Mouse (Mus musculus) hindbrain, embryonic 14.5 days (tissue): ENCODE data around the gene Slc39a1. TPM values are rescaled to one million over a fixed set of nuclear protein-coding genes. Genes with fewer than 3 reads are reported as not detected.
A peak's percentile ranks its signal among the peaks of the same experiment; 100 is the strongest.

Experiments
- ATAC-seq: fragments of 200-750 bp; cut with Nextera tagmentation; 2 replicates; pipeline ENCODE4 v1.8.0; 2017; ENCODE audit warnings: moderate number of reproducible peaks, mild to moderate bottlenecking, moderate TSS enrichment, moderate library complexity; ENCODE audit not compliant: low FRiP score
- DNase-seq: peaks from one replicate; pipeline ENCODE4 v3.0.0-alpha.2; 2015; ENCODE audit warnings: low spot score
- H3K27ac ChIP-seq: fragments of 300-500 bp; sonication (generic); 2 replicates; pipeline ENCODE4 v1.5.1; 2014; ENCODE audit warnings: mild to moderate bottlenecking, moderate library complexity
- H3K27me3 ChIP-seq: fragments of 300-500 bp; sonication (generic); 2 replicates; pipeline ENCODE4 v1.6.1; 2014; ENCODE audit warnings: mild to moderate bottlenecking, low read length, mixed read lengths; ENCODE audit not compliant: control insufficient read depth, insufficient read depth
- H3K36me3 ChIP-seq: fragments of 300-500 bp; sonication (generic); replicated peaks from 2 replicates; pipeline ENCODE4 v1.6.1; 2014; ENCODE audit not compliant: control insufficient read depth, insufficient read depth
- H3K4me1 ChIP-seq: fragments of 300-500 bp; sonication (generic); replicated peaks from 2 replicates; pipeline ENCODE4 v1.6.1; 2014; ENCODE audit warnings: antibody characterized with exemption, low read length, mixed read lengths; ENCODE audit not compliant: control insufficient read depth, insufficient read depth
- H3K4me2 ChIP-seq: fragments of 300-500 bp; sonication (generic); replicated peaks from 2 replicates; pipeline ENCODE4 v1.6.1; 2014; ENCODE audit warnings: mild to moderate bottlenecking, moderate library complexity
- H3K4me3 ChIP-seq: fragments of 300-500 bp; sonication (generic); replicated peaks from 2 replicates; pipeline ENCODE4 v1.5.1; 2014; ENCODE audit warnings: mild to moderate bottlenecking, low read length
- H3K9ac ChIP-seq: fragments of 300-500 bp; sonication (generic); 2 replicates; pipeline ENCODE4 v1.6.1; 2014
- H3K9me3 ChIP-seq: fragments of 300-500 bp; sonication (generic); 2 replicates; pipeline ENCODE4 v1.6.1; 2016; ENCODE audit warnings: low read length; ENCODE audit not compliant: control insufficient read depth
- WGBS: fragments of 180-500 bp; shearing (Covaris S2); extraction: QIAGEN DNeasy Blood & Tissue Kit; methylation state at CpG from one replicate; pipeline ENCODE4 v1.1.7; 2014; 5-methylcytosine and 5-hydroxymethylcytosine counted together
- polyA plus RNA-seq: library from polyadenylated mRNA; unstranded; fragments of >200 nt; fragmentation: Nextera tagmentation; extraction: Ambion mirVana; gene quantifications from 2 replicates; pipeline ENCODE4 v1.2.1, GENCODE M21; 2014

Slc39a1 gene
- polyA plus RNA-seq, 1 experiment from 2014 or later: 48.0 TPM

DNA sequence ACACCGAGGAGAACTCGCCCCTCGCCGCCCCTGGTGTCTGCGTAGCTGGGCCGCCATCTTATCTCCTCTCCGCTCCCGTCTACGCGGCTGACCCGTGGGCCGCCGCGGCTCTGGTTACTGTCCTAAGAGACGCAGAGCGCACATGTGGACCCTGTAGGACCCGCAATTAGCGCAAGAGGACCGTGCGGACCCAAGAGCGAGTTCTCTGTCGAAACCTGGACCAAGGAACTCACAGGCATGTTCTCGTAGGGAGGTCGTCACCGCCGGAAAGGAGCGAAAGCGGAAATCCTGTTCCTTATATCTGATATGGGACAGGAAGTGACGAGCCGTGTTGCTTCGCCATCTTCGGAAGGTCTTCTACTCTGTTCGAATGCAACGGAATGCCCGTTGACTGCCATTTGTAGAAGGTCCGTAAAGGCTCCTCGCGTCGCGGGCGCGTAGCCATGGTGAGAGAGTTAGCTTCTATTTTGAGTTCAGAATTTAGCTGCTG, 34.5 kb upstream of the Slc39a1 start, which contains the start of the genes Rps27 and Rab13:
Gene Rps27 (minus strand): TSS at position 275 of the 490 bp plus-strand sequence.
Gene Rab13 (plus strand): TSS at position 319 of the 490 bp plus-strand sequence.
- DNase-seq (peak; percentile 96), ATAC-seq (peak; percentile 96)
- Histone ChIP-seq H3K9ac (peak within 1 kb of the TSS; percentile 88), H3K4me2 (peak within 1 kb of the TSS; percentile 79), H3K36me3 (peaks cover 42% of the 10 kb centered on the region), H3K27ac (peak within 1 kb of the TSS; percentile 89), H3K27me3 (no peaks in the 10 kb centered on the region), H3K4me1 (peaks cover 18% of the 10 kb centered on the region), H3K9me3 (no peaks in the 10 kb centered on the region), H3K4me3 (peak within 1 kb of the TSS; percentile 68)
- WGBS: under 1% methylated on average over 42 of the region's 42 CpGs

DNA sequence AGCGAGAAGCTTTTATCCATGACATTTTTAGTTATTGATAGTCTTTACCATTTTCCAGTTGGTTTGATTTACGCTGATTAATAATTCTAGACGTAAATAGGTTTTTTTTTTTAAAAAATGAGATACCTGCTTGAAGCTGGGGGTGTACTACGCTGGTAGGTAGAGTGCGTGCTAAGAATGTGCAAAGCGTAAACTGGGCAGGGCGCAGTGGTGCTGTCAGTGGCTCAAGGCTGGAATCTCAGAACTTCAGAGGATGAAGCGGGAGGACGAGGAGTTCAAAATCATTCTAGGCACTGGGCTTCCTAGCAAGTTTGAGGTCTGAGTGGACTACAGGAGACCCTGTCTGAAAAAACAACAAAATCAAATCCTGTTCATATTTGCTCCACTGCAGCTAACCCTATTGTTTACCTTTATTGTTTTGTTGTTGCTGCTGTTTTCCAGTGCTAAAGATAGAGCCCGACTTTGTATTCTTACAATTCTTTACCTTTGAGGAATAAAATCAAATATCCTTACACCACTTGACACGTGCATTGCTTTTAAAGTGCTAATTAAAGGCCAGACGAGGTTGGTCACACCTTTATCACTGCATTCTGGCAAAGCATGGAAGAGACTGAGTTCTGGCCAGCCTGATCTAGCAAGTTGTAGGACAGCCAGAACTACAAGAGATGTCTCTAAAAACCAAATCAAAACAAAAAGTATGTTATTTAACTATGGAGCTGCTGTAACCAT, 33.9 kb upstream of the Slc39a1 start:
- H3K27me3 ChIP-seq: no peaks in the 10 kb centered on the region
- peak overlapping the region; percentile 48 for H3K9ac ChIP-seq
- H3K9me3 ChIP-seq: no peaks in the 10 kb centered on the region
- WGBS: 11% methylated on average over 12 of the region's 12 CpGs
- H3K36me3 ChIP-seq: peaks cover 35% of the 10 kb centered on the region
- H3K4me3 ChIP-seq: peak overlapping the region; percentile 68
- DNase-seq (peak; percentile 44), ATAC-seq (peak; percentile 47; the same call in 1 of the 2 replicates)
- H3K27ac ChIP-seq: peak overlapping the region; percentile 89
- H3K4me1 ChIP-seq: peaks cover 18% of the 10 kb centered on the region
- peak overlapping the region; percentile 69 for H3K4me2 ChIP-seq

DNA sequence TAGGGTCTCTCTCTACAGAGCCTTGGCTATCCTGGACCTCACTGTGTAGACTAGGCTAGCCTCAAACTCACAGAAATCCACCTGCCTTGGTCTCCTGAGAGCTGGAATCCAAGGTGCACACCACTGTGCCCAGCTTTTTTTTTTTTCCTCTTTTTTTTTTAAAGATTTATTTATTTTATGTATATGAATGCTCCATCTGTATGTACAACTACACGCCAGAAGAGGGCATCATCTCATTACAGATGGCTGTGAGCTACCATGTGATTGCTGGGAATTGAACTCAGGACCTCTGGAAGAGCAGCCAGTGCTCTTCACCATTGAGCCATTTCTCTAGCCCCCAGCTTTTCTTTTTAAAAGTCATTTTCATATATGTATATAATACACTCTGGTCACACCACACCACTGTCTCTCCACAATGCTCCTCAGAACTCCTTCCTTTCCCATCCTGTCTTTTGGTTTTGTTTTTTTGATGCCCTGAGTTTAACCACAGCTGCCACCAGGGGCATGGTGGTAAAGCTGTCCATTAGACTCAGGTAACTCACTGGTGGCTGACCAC, 32.1 kb upstream of the Slc39a1 start:
- no peak overlapping the region for H3K9ac ChIP-seq
- H3K9me3 ChIP-seq: no peaks in the 10 kb centered on the region
- H3K4me1 ChIP-seq: peaks cover 24% of the 10 kb centered on the region
- no peak for ATAC-seq
- 42% methylated on average over 1 of the region's 1 CpGs for WGBS
- no peak overlapping the region for H3K4me3 ChIP-seq
- no peaks in the 10 kb centered on the region for H3K27me3 ChIP-seq
- no peak for DNase-seq
- no peak overlapping the region for H3K27ac ChIP-seq
- H3K4me2 ChIP-seq: no peak overlapping the region
- peaks cover 17% of the 10 kb centered on the region for H3K36me3 ChIP-seq

DNA sequence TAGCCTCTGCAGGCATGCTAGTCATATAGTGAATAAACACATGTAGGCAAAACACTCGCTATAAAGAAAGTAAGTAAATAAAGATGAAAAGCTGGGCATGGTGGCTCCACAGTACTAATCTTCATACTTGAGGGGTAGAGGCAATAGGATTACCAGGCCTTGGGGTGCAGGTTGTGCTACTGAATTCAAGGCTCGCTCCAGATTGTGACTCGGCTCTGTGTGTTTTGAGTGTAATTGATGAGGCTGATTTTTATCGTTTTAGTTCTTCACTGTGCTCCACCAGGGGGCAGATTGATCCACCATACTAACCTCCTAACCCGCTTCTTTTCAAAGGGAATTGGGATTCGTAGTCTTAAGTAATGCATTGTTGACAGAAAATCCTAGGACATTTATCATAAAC, 27.9 kb upstream of the Slc39a1 start:
- no peaks in the 10 kb centered on the region for H3K27me3 ChIP-seq
- H3K36me3 ChIP-seq: 0 out of 2 replicates have a peak, but pooled peaks cover 5% of the 10 kb centered on the region
- ATAC-seq (peak; percentile 59), DNase-seq (peak; percentile 78)
- H3K4me1 ChIP-seq: peaks cover 6% of the 10 kb centered on the region; the same call in 1 of the 2 replicates
- H3K4me3 ChIP-seq: peak overlapping the region; percentile 30
- no peaks in the 10 kb centered on the region for H3K9me3 ChIP-seq
- peak overlapping the region; percentile 29; the same call in 1 of the 2 replicates for H3K27ac ChIP-seq
- peak overlapping the region; percentile 73 for H3K4me2 ChIP-seq
- H3K9ac ChIP-seq: peak overlapping the region; percentile 53; the same call in 1 of the 2 replicates
- 13% methylated on average over 6 of the region's 6 CpGs for WGBS

DNA sequence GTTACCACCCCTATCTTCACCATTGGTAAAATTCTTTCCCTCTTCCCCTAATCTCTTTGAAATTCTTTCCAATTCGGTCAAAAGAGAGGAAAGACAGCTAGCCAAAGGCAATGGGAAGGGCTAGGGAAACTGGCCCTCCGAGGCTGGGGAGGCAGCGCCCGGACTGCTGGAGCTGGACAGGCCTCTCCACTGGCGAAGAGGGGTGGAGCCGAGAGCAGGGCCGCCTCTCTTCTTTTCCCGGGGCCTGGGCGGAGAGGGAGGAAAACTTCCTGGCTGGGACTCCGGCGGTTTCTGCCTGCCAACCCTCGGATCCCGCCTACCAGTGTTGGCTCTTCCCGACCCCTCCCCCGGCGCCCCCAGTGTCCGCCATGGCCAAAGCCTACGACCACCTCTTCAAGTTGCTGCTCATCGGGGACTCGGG, 27.4 kb upstream of the Slc39a1 start:
- peak overlapping the region; percentile 73 for H3K4me2 ChIP-seq
- no peaks in the 10 kb centered on the region for H3K9me3 ChIP-seq
- peak overlapping the region; percentile 53 for H3K9ac ChIP-seq
- peak overlapping the region; percentile 29; the same call in 1 of the 2 replicates for H3K27ac ChIP-seq
- H3K27me3 ChIP-seq: no peaks in the 10 kb centered on the region
- 0% methylated on average over 20 of the region's 20 CpGs for WGBS
- 0 out of 2 replicates have a peak, but pooled peaks cover 6% of the 10 kb centered on the region for H3K36me3 ChIP-seq
- no peak for DNase-seq
- H3K4me3 ChIP-seq: peak overlapping the region; percentile 30
- peaks cover 6% of the 10 kb centered on the region; the same call in 1 of the 2 replicates for H3K4me1 ChIP-seq
- ATAC-seq: peak; percentile 72; the same call in 1 of the 2 replicates

DNA sequence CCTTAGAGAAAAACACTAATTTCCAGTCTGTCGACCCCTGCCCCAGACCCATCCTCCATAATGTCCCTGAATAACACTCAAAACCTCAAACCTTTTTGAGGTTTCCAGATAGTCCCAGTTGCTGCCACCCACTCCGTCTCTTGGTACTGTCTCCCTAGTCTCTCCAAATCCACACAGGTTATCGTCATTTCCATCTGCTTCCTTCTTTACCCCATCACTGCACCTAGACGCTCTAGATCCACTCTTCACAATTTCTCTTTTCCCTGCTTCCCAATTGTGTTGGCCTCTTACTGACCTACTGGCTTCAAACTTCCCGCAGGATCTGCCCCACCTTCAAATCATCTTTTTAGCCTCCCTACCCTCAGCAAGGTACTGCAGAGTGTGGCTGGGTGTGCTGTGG, 26.8 kb upstream of the Slc39a1 start:
- peak overlapping the region; percentile 73 for H3K4me2 ChIP-seq
- H3K36me3 ChIP-seq: 0 out of 2 replicates have a peak, but pooled peaks cover 6% of the 10 kb centered on the region
- no peak for DNase-seq
- H3K9ac ChIP-seq: no peak overlapping the region; the same call in 1 of the 2 replicates
- ATAC-seq: no peak
- no peaks in the 10 kb centered on the region for H3K27me3 ChIP-seq
- H3K9me3 ChIP-seq: no peaks in the 10 kb centered on the region
- no peak overlapping the region for H3K27ac ChIP-seq
- peak overlapping the region; percentile 30 for H3K4me3 ChIP-seq
- H3K4me1 ChIP-seq: peaks cover 6% of the 10 kb centered on the region; the same call in 1 of the 2 replicates
- 24% methylated on average over 5 of the region's 5 CpGs for WGBS

DNA sequence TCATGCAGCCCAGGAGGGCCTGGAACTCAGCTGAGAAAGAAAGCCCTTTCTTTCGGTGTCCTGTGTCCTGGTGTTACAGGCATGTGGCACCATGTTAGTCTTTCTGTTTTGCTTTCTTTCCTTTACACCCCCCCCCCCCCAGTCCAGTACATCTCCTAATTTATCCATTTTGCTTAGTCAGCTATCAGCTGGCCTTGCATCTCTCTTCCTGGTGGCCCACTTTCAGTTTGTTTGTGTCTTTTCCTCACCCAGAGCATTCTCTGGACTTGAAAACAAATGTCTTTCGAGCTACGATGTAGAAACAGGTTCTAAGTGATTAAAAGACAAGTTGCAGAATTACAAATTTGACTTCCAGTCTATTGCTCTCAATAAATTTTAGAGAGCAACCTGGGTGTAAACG, 25.5 kb upstream of the Slc39a1 start:
- no peak overlapping the region for H3K4me3 ChIP-seq
- ATAC-seq (no peak), DNase-seq (no peak)
- WGBS: 90% methylated on average over 4 of the region's 4 CpGs
- no peak overlapping the region for H3K4me2 ChIP-seq
- no peaks in the 10 kb centered on the region for H3K9me3 ChIP-seq
- no peaks in the 10 kb centered on the region for H3K27me3 ChIP-seq
- H3K9ac ChIP-seq: no peak overlapping the region
- H3K27ac ChIP-seq: no peak overlapping the region
- peaks cover 6% of the 10 kb centered on the region; the same call in 1 of the 2 replicates for H3K4me1 ChIP-seq
- 0 out of 2 replicates have a peak, but pooled peaks cover 6% of the 10 kb centered on the region for H3K36me3 ChIP-seq

DNA sequence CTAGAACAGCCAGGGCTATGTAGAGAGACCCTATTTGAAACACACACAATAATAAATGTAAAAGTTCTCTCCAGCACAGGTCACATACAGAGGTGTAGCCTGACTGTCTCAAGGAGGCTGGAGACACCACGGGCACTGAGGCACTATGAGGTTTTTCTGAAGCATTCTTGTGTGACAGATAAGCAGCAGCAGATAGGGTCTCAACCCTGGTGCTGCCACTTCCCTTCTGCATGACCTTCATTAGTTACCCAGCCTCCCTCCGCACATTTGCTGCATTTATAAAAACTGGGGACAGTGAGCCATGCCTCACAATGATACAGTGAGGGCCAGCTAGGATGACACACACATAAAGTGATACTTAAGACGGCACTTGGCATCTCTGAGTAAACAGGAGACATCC, 25.0 kb upstream of the Slc39a1 start:
- Histone ChIP-seq H3K27me3 (no peaks in the 10 kb centered on the region), H3K9me3 (no peaks in the 10 kb centered on the region), H3K4me2 (no peak overlapping the region), H3K9ac (no peak overlapping the region), H3K27ac (no peak overlapping the region), H3K4me1 (peaks cover 6% of the 10 kb centered on the region; the same call in 1 of the 2 replicates), H3K36me3 (0 out of 2 replicates have a peak, but pooled peaks cover 6% of the 10 kb centered on the region), H3K4me3 (no peak overlapping the region)
- DNase-seq (no peak), ATAC-seq (no peak)
- WGBS: 87% methylated on average over 3 of the region's 3 CpGs

DNA sequence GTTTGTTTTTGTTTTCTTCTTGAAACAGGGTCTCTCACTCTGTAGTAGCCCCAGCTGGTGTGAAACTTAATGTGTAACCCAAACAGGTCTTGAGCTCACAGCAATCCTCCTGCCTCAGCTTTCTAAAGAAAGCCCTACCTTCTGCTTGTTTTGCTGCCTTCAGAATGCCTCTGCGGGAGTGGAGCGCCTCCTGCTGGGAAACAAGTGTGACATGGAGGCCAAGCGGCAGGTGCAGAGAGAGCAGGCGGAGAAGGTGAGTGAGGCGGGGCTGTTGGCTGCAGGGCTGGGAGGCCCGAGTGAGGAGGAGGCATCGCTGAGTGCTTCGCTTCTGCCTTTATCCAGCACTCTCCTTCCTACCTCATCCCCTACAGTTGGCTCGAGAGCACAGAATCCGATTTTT, 23.6 kb upstream of the Slc39a1 start:
- no peak for DNase-seq
- Histone ChIP-seq H3K4me2 (no peak overlapping the region), H3K36me3 (0 out of 2 replicates have a peak, but pooled peaks cover 6% of the 10 kb centered on the region), H3K4me3 (no peak overlapping the region), H3K27me3 (no peaks in the 10 kb centered on the region), H3K27ac (no peak overlapping the region), H3K9me3 (no peaks in the 10 kb centered on the region), H3K9ac (no peak overlapping the region), H3K4me1 (peaks cover 6% of the 10 kb centered on the region; the same call in 1 of the 2 replicates)
- 74% methylated on average over 10 of the region's 10 CpGs for WGBS
- ATAC-seq: no peak
